Comparison of ENCODE assay signal across 7 mouse cellular contexts in genomic region chr2:164823181-164823585, GRCm38 (mm10). TPM values are rescaled to one million over a fixed set of nuclear protein-coding genes. Genes with fewer than 3 reads are reported as not detected.
A peak's percentile ranks its signal among the peaks of the same experiment; 100 is the strongest.
DNase-seq lines count a peak whose midpoint lies in the region; ATAC-seq and TF ChIP-seq lines count a peak whose summit lies in the region.

No protein-coding gene starts in this region.

- H3K9ac ChIP-seq in lung, embryonic 14.5 days: peak overlapping the region; percentile 63
- peak overlapping the region; percentile 57 for H3K9ac ChIP-seq in heart, postnatal 0 days (replicated peaks; ENCODE audit: low read depth, low read length)
- peak overlapping the region; percentile 83 for H3K9ac ChIP-seq in liver, embryonic 16.5 days (ENCODE audit: low read depth, low read length)

- peak overlapping the region; percentile 87 for H3K27ac ChIP-seq in lung, embryonic 14.5 days (ENCODE audit: low read depth)
- peak overlapping the region; percentile 78 for H3K27ac ChIP-seq in heart, postnatal 0 days (ENCODE audit: low read depth)
- peak overlapping the region; percentile 74 for H3K27ac ChIP-seq in liver, embryonic 16.5 days (ENCODE audit: low read length)
- H3K27ac ChIP-seq in small intestine, adult 2 months (ENCODE audit: insufficient read depth, low read depth, low read length): peak overlapping the region; percentile 65

- H3K4me2 ChIP-seq in lung, embryonic 14.5 days: peak overlapping the region; percentile 72
- peak overlapping the region; percentile 76 for H3K4me2 ChIP-seq in heart, postnatal 0 days (ENCODE audit: low read depth, low read length)
- peak overlapping the region; percentile 95 for H3K4me2 ChIP-seq in liver, embryonic 16.5 days (ENCODE audit: low read depth, low read length)

- peak; percentile 77 for ATAC-seq in lung, embryonic 14.5 days (ENCODE audit: insufficient read depth)
- ATAC-seq in common myeloid progenitor, adult 5-6 weeks (replicated peaks; ENCODE audit: low read depth, poor library complexity, severe bottlenecking): peak; percentile 63
- peak; percentile 63 for ATAC-seq in heart, postnatal 0 days (ENCODE audit: insufficient read depth, low read depth)
- ATAC-seq in liver, embryonic 16.5 days (ENCODE audit: low read depth): peak; percentile 47

- DNase-seq in lung, embryonic 14.5 days: peak; percentile 76
- no peak for DNase-seq in lung, postnatal 14 days
- peak; percentile 51 for DNase-seq in heart, postnatal 0 days (ENCODE audit: low spot score)
- DNase-seq in ovary, postnatal 36 days (ENCODE audit: low spot score): no peak

- TF ChIP-seq EP300 in heart, postnatal 0 days (IDR thresholded peaks at IDR 0.05; ENCODE audit: low read depth): no peak

- peak; percentile 45 for TF ChIP-seq CTCF in lung, embryonic 14.5 days (IDR thresholded peaks at IDR 0.05; ENCODE audit: low read depth)
- TF ChIP-seq CTCF in heart, postnatal 0 days (IDR thresholded peaks at IDR 0.05; ENCODE audit: low read depth): no peak; the same call in 1 of the 2 replicates
- no peak; the same call in 1 of the 2 replicates for TF ChIP-seq CTCF in small intestine, adult 2 months (IDR thresholded peaks at IDR 0.05; ENCODE audit: extremely low read depth, insufficient read length, insufficient replicate concordance, low read depth, low read length)

- WGBS in lung, embryonic 14.5 days: 2% methylated on average over 10 of the region's 10 CpGs
- WGBS in heart, postnatal 0 days: 1% methylated on average over 10 of the region's 10 CpGs
- under 1% methylated on average over 10 of the region's 10 CpGs for WGBS in liver, embryonic 16.5 days (ENCODE audit: insufficient replicate concordance)
- under 1% methylated on average over 10 of the region's 10 CpGs for WGBS in small intestine, adult 2 months

- no peak for TF ChIP-seq POLR2A in small intestine, adult 2 months (IDR thresholded peaks at IDR 0.05; ENCODE audit: low read depth, low read length)

- H3K27me3 ChIP-seq in lung, embryonic 14.5 days (ENCODE audit: insufficient read depth, low read length): no peaks in the 10 kb centered on the region
- H3K27me3 ChIP-seq in heart, postnatal 0 days (ENCODE audit: control insufficient read depth, insufficient read depth, low read length): no peaks in the 10 kb centered on the region
- H3K27me3 ChIP-seq in liver, embryonic 16.5 days (ENCODE audit: control insufficient read depth, insufficient read depth, low read depth, low read length): no peaks in the 10 kb centered on the region
- H3K27me3 ChIP-seq in small intestine, adult 2 months (ENCODE audit: control insufficient read depth, insufficient read depth, low read length): no peaks in the 10 kb centered on the region

- no peaks in the 10 kb centered on the region for H3K9me3 ChIP-seq in lung, embryonic 14.5 days (ENCODE audit: low read depth, low read length)
- H3K9me3 ChIP-seq in heart, postnatal 0 days (replicated peaks; ENCODE audit: control insufficient read depth, low read length): no peaks in the 10 kb centered on the region
- no peaks in the 10 kb centered on the region for H3K9me3 ChIP-seq in liver, embryonic 16.5 days (replicated peaks; ENCODE audit: control insufficient read depth, low read length)

- H3K4me1 ChIP-seq in lung, embryonic 14.5 days (ENCODE audit: insufficient read depth): peaks cover under 1% of the 10 kb centered on the region; the same call in 1 of the 2 replicates
- H3K4me1 ChIP-seq in heart, postnatal 0 days (ENCODE audit: control insufficient read depth, insufficient read depth): no peaks in the 10 kb centered on the region
- peaks cover 18% of the 10 kb centered on the region for H3K4me1 ChIP-seq in liver, embryonic 16.5 days (ENCODE audit: control insufficient read depth, low read depth, low read length)
- peaks cover 5% of the 10 kb centered on the region for H3K4me1 ChIP-seq in small intestine, adult 2 months (ENCODE audit: control insufficient read depth, insufficient read depth, insufficient read length, low read length)

- H3K4me3 ChIP-seq in lung, embryonic 14.5 days (ENCODE audit: low read depth, low read length): peak overlapping the region; percentile 80
- H3K4me3 ChIP-seq in heart, postnatal 0 days (ENCODE audit: low read depth, low read length): peak overlapping the region; percentile 60
- H3K4me3 ChIP-seq in liver, embryonic 16.5 days (ENCODE audit: low read depth, low read length): peak overlapping the region; percentile 85
- peak overlapping the region; percentile 81 for H3K4me3 ChIP-seq in small intestine, adult 2 months (ENCODE audit: low read depth, low read length)

- H3K36me3 ChIP-seq in lung, embryonic 14.5 days (ENCODE audit: insufficient read depth): peaks cover 38% of the 10 kb centered on the region
- H3K36me3 ChIP-seq in heart, postnatal 0 days (replicated peaks; ENCODE audit: control insufficient read depth, insufficient read depth, low read length): peaks cover 45% of the 10 kb centered on the region
- peaks cover 22% of the 10 kb centered on the region for H3K36me3 ChIP-seq in liver, embryonic 16.5 days (ENCODE audit: control insufficient read depth, insufficient read depth)
- H3K36me3 ChIP-seq in small intestine, adult 2 months (ENCODE audit: control insufficient read depth, insufficient read depth, low read length): peaks cover 35% of the 10 kb centered on the region

RNA-seq across cellular contexts. Expression of gene Zswim1, which starts 0.7 kb away (rescaled TPM):
- polyA plus RNA-seq in lung, embryonic 14.5 days (2014; fragmentation: Nextera tagmentation; extraction: Ambion mirVana): 20.8 and 21.1 TPM in 2 replicates
- 3.5 and 5.4 TPM in 2 replicates for total RNA-seq in common myeloid progenitor, adult 5-6 weeks (2017)
- 5.4 TPM in 2 replicates for total RNA-seq in heart, postnatal 0 days (2014; rRNA removed; ENCODE audit: low replicate concordance)
- polyA plus RNA-seq in heart, postnatal 0 days (2015; fragmentation: Nextera tagmentation; extraction: Ambion mirVana): 7.0 and 7.4 TPM in 2 replicates
- polyA plus RNA-seq in liver, embryonic 16.5 days (2015; fragmentation: Nextera tagmentation; extraction: Ambion mirVana): 3.4 and 4.1 TPM in 2 replicates
- 4.8 and 8.1 TPM in 2 replicates for polyA plus RNA-seq in small intestine, adult 2 months (2012; rRNA removed)

RNA-seq across cellular contexts. Expression of gene Spata25, which starts 5.2 kb away (rescaled TPM):
- not detected in 2 replicates for polyA plus RNA-seq in lung, embryonic 14.5 days (2014; fragmentation: Nextera tagmentation; extraction: Ambion mirVana)
- total RNA-seq in common myeloid progenitor, adult 5-6 weeks (2017): not detected in 2 replicates
- total RNA-seq in heart, postnatal 0 days (2014; rRNA removed; ENCODE audit: low replicate concordance): not detected in 2 replicates
- polyA plus RNA-seq in heart, postnatal 0 days (2015; fragmentation: Nextera tagmentation; extraction: Ambion mirVana): not detected in 2 replicates
- not detected in 2 replicates for polyA plus RNA-seq in liver, embryonic 16.5 days (2015; fragmentation: Nextera tagmentation; extraction: Ambion mirVana)
- not detected in 2 replicates for polyA plus RNA-seq in small intestine, adult 2 months (2012; rRNA removed)

RNA-seq across cellular contexts. Expression of gene Ctsa, which starts 9.5 kb away (rescaled TPM):
- polyA plus RNA-seq in lung, embryonic 14.5 days (2014; fragmentation: Nextera tagmentation; extraction: Ambion mirVana): 114 and 125 TPM in 2 replicates
- 44.4 and 51.1 TPM in 2 replicates for total RNA-seq in common myeloid progenitor, adult 5-6 weeks (2017)
- 259 and 263 TPM in 2 replicates for total RNA-seq in heart, postnatal 0 days (2014; rRNA removed; ENCODE audit: low replicate concordance)
- polyA plus RNA-seq in heart, postnatal 0 days (2015; fragmentation: Nextera tagmentation; extraction: Ambion mirVana): 133 and 134 TPM in 2 replicates
- polyA plus RNA-seq in liver, embryonic 16.5 days (2015; fragmentation: Nextera tagmentation; extraction: Ambion mirVana): 90.7 and 92.5 TPM in 2 replicates
- 156 and 235 TPM in 2 replicates for polyA plus RNA-seq in small intestine, adult 2 months (2012; rRNA removed)

RNA-seq across cellular contexts. Expression of gene Neurl2, which starts 10.1 kb away (rescaled TPM):
- polyA plus RNA-seq in lung, embryonic 14.5 days (2014; fragmentation: Nextera tagmentation; extraction: Ambion mirVana): 6.3 and 6.6 TPM in 2 replicates
- total RNA-seq in common myeloid progenitor, adult 5-6 weeks (2017): 0.55 and 0.87 TPM in 2 replicates
- total RNA-seq in heart, postnatal 0 days (2014; rRNA removed; ENCODE audit: low replicate concordance): 57.1 and 103 TPM in 2 replicates
- polyA plus RNA-seq in heart, postnatal 0 days (2015; fragmentation: Nextera tagmentation; extraction: Ambion mirVana): 68.4 and 76.5 TPM in 2 replicates
- polyA plus RNA-seq in liver, embryonic 16.5 days (2015; fragmentation: Nextera tagmentation; extraction: Ambion mirVana): 1.7 and 2.5 TPM in 2 replicates
- polyA plus RNA-seq in small intestine, adult 2 months (2012; rRNA removed): 1.7 and 3.1 TPM in 2 replicates

RNA-seq across cellular contexts. Expression of gene Zswim3, which starts 18.3 kb away (rescaled TPM):
- 6.7 and 7.0 TPM in 2 replicates for polyA plus RNA-seq in lung, embryonic 14.5 days (2014; fragmentation: Nextera tagmentation; extraction: Ambion mirVana)
- 3.0 and 3.7 TPM in 2 replicates for total RNA-seq in common myeloid progenitor, adult 5-6 weeks (2017)
- 0.93 and 2.8 TPM in 2 replicates for total RNA-seq in heart, postnatal 0 days (2014; rRNA removed; ENCODE audit: low replicate concordance)
- 3.3 and 3.4 TPM in 2 replicates for polyA plus RNA-seq in heart, postnatal 0 days (2015; fragmentation: Nextera tagmentation; extraction: Ambion mirVana)
- polyA plus RNA-seq in liver, embryonic 16.5 days (2015; fragmentation: Nextera tagmentation; extraction: Ambion mirVana): 4.3 TPM in 2 replicates
- 1.7 and 2.6 TPM in 2 replicates for polyA plus RNA-seq in small intestine, adult 2 months (2012; rRNA removed)

Comparison
In these comparisons a context has a peak if more than half of its experiments do, and no peak if none do; other contexts are left out.
1. DNase-seq: peak in lung, embryonic 14.5 days (single experiment) and heart, postnatal 0 days (single experiment); none in lung, postnatal 14 days (single experiment) and ovary, postnatal 36 days (single experiment).
2. Peak in every context shown above with its lines, with median percentiles within 50 percentile points of each other: ATAC-seq, H3K27ac ChIP-seq, H3K4me2 ChIP-seq, H3K4me3 ChIP-seq and H3K9ac ChIP-seq.